Mouse (Mus musculus) forebrain, embryonic 11.5 days (tissue): ENCODE measurements around the gene Pcnx. TPM values are rescaled to one million over a fixed set of nuclear protein-coding genes. Genes with fewer than 3 reads are reported as not detected.
A peak's percentile ranks its signal among the peaks of the same experiment; 100 is the strongest.

ENCODE experiments used
- ATAC-seq: fragments of 200-750 bp; cut with Nextera tagmentation; replicated peaks from 2 replicates; pipeline ENCODE4 v1.8.0; 2017; ENCODE audit warnings: moderate TSS enrichment; ENCODE audit not compliant: low FRiP score
- DNase-seq: peaks from one replicate; pipeline ENCODE4 v3.0.0-alpha.2; 2017; ENCODE audit warnings: low spot score
- H3K27ac ChIP-seq: fragments of 300-500 bp; sonication (generic); 2 replicates; pipeline ENCODE4 v1.5.1; 2014; ENCODE audit warnings: low read depth, low read length
- H3K27me3 ChIP-seq: fragments of 300-500 bp; sonication (generic); 2 replicates; pipeline ENCODE4 v1.6.1; 2014; ENCODE audit warnings: mild to moderate bottlenecking, low read length, mixed read lengths; ENCODE audit not compliant: control insufficient read depth, insufficient read depth
- H3K36me3 ChIP-seq: fragments of 300-500 bp; sonication (generic); 2 replicates; pipeline ENCODE4 v1.6.1; 2014; ENCODE audit warnings: mild to moderate bottlenecking, low read length, moderate library complexity, mixed read lengths; ENCODE audit not compliant: control insufficient read depth, insufficient read depth
- H3K4me1 ChIP-seq: fragments of 300-500 bp; sonication (generic); replicated peaks from 2 replicates; pipeline ENCODE4 v1.6.1; 2014; ENCODE audit warnings: low read length, mixed read lengths; ENCODE audit not compliant: control insufficient read depth, insufficient read depth
- H3K4me2 ChIP-seq: fragments of 300-500 bp; sonication (generic); 2 replicates; pipeline ENCODE4 v1.6.1; 2014; ENCODE audit warnings: low read depth, mild to moderate bottlenecking, low read length, moderate library complexity, mixed read lengths; ENCODE audit not compliant: severe bottlenecking
- H3K4me3 ChIP-seq: fragments of 300-500 bp; sonication (generic); 2 replicates; pipeline ENCODE4 v1.5.1; 2014; ENCODE audit warnings: low read depth, low read length
- H3K9ac ChIP-seq: fragments of 300-500 bp; sonication (generic); 2 replicates; pipeline ENCODE4 v1.6.1; 2014; ENCODE audit warnings: low read length
- H3K9me3 ChIP-seq: fragments of 300-500 bp; sonication (generic); 2 replicates; pipeline ENCODE4 v1.6.1; 2016; ENCODE audit warnings: low read length, mixed read lengths; ENCODE audit not compliant: control insufficient read depth
- WGBS: fragments of 180-500 bp; shearing (Covaris S2); extraction: QIAGEN DNeasy Blood & Tissue Kit; methylation state at CpG from one replicate; pipeline ENCODE4 v1.1.7; 2014; 5-methylcytosine and 5-hydroxymethylcytosine counted together
- polyA plus RNA-seq: library from polyadenylated mRNA; unstranded; fragments of >200 nt; fragmentation: Nextera tagmentation; extraction: Ambion mirVana; gene quantifications from 2 replicates; pipeline ENCODE4 v1.2.1, GENCODE M21; 2014

Pcnx gene
- polyA plus RNA-seq, 1 experiment from 2014 or later: 14.6 TPM

DNA sequence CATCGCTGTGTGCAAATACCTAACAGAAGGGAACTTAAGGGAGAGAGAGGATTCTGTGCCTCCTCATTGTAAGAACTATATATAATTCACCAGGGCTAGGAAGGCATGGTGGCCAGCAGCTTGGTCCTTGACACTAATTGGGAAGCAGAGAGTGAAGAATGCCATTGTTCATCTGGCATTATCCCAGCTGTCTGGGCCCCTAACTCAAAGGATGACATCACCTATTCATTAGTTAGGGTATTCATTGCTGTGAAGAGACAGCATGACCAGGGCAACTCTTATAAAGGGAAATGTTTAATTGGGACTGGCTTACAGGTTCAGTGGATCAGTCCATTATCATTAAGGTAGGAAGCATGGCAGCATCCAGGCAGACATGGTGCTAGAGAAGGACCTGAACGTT is 31.5 kb upstream of the Pcnx start:
- Histone ChIP-seq H3K36me3 (no peaks in the 10 kb centered on the region), H3K4me2 (no peak overlapping the region), H3K27me3 (no peaks in the 10 kb centered on the region), H3K9ac (no peak overlapping the region), H3K9me3 (no peaks in the 10 kb centered on the region), H3K27ac (0 out of 2 replicates have a peak overlapping the region, but pooled peaks have one; percentile 58), H3K4me1 (0 out of 2 replicates have a peak, but pooled peaks cover 2% of the 10 kb centered on the region), H3K4me3 (no peak overlapping the region)
- WGBS: 39% methylated on average over 2 of the region's 2 CpGs
- DNase-seq: peak; percentile 54
- peak; percentile 83 for ATAC-seq

DNA sequence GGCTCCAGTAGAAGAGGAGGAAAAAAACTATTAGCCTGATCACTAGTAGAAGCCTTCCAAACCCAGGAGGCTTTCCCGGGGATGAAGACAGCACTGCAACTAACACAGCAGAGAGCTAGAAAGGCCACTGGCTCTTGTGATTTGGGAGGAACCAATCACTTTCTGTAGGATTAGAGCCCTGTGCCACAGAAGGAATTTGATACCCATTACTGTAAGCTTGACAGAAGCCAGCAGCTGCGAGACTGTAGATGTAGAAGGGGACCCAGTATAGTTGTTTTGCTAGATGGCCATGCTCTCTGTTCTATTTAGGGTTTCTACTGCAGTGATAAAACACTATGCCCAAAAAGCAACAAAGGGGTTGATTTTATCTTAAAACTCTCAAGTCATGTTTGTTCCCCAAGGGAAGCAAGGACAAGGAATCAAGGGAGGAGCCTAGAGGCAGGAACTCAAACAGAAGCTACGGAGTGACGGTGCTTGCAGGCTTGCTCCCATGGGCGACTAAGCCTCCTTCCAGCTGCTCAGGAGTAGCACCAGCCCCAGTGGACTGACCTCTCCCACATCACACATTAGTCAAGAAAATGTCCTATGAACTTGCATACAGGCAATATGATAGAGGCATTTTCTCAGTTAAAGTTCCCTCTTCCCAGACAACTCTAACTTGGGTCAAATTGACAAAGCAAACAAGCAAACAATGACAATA is 27.6 kb upstream of the Pcnx start:
- DNase-seq (no peak), ATAC-seq (no peak)
- Histone ChIP-seq H3K4me1 (0 out of 2 replicates have a peak, but pooled peaks cover 2% of the 10 kb centered on the region), H3K4me3 (no peak overlapping the region), H3K27ac (no peak overlapping the region), H3K9ac (no peak overlapping the region), H3K36me3 (no peaks in the 10 kb centered on the region), H3K9me3 (no peaks in the 10 kb centered on the region), H3K4me2 (no peak overlapping the region), H3K27me3 (no peaks in the 10 kb centered on the region)
- WGBS: 88% methylated on average over 5 of the region's 5 CpGs

DNA sequence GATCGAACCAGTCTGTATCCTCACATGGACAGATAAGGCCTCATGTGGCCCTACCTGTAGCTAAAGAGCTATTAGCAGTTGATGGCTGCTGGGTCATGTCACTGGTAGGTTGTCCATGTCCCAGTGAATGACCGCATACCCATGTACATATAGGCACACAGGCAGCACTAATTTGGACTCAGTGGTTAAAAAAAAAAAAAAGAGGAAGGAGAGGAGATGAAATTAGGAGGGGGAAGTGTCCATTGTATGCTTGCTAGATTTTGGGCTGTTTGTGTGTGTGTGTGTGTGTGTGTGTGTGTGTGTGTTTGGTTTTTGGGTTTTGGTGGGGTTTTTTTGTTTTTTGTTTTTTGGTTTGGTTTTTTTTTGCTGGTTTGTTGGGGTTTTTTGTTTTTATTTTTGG is 26.7 kb upstream of the Pcnx start:
- Histone ChIP-seq H3K27ac (no peak overlapping the region), H3K9ac (no peak overlapping the region), H3K4me3 (no peak overlapping the region), H3K9me3 (no peaks in the 10 kb centered on the region), H3K36me3 (no peaks in the 10 kb centered on the region), H3K4me1 (0 out of 2 replicates have a peak, but pooled peaks cover 2% of the 10 kb centered on the region), H3K27me3 (no peaks in the 10 kb centered on the region), H3K4me2 (no peak overlapping the region)
- DNase-seq (no peak), ATAC-seq (no peak)
- 90% methylated on average over 2 of the region's 2 CpGs for WGBS

DNA sequence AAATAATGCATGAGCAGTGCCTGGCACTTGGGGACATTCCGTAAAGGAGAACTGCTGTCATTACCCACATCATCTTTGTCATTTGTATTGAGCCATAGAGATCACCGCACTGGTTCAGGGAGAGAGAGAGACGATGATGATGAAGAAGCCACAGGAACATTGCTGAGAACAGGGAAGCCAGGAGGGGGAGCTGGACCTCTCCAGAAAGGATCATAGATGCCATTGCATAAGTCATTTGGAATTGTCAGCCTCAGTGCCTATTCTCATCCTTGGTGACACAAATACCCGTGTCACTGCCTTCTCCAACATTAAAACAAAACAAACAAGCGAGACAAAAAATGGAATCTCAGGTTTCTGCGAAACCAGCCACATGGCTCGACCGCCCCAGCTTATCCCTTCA is 23.7 kb upstream of the Pcnx start:
- Histone ChIP-seq H3K36me3 (no peaks in the 10 kb centered on the region), H3K27ac (no peak overlapping the region), H3K4me2 (no peak overlapping the region), H3K27me3 (no peaks in the 10 kb centered on the region), H3K4me3 (no peak overlapping the region), H3K9ac (no peak overlapping the region), H3K4me1 (no peaks in the 10 kb centered on the region), H3K9me3 (no peaks in the 10 kb centered on the region)
- ATAC-seq: no peak
- DNase-seq: no peak
- 84% methylated on average over 8 of the region's 8 CpGs for WGBS

DNA sequence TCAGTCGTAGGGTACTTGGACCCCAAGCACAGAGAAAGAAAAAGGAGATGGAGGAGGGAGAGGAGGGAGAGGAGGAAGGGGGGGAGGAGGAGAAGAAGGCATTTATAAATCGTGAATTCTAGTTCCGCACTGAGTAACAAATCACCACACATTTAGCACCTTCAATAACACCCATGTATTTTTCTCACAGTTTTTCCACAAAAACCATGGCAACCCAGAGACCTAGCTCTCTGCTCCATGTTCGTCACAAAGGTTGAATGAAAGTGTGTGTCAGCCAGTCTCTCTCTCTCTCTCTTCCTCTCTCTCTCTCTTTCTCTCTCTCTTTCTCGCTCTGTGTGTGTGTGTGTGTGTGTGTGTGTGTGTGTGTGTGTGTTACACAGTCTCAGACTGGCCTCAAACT is 22.4 kb upstream of the Pcnx start:
- ATAC-seq (no peak), DNase-seq (no peak)
- H3K27ac ChIP-seq: no peak overlapping the region
- no peaks in the 10 kb centered on the region for H3K27me3 ChIP-seq
- H3K4me2 ChIP-seq: no peak overlapping the region
- H3K9ac ChIP-seq: no peak overlapping the region
- H3K4me3 ChIP-seq: no peak overlapping the region
- no peaks in the 10 kb centered on the region for H3K36me3 ChIP-seq
- 60% methylated on average over 5 of the region's 5 CpGs for whole genome bisulfite sequencing
- H3K9me3 ChIP-seq: no peaks in the 10 kb centered on the region
- H3K4me1 ChIP-seq: no peaks in the 10 kb centered on the region

DNA sequence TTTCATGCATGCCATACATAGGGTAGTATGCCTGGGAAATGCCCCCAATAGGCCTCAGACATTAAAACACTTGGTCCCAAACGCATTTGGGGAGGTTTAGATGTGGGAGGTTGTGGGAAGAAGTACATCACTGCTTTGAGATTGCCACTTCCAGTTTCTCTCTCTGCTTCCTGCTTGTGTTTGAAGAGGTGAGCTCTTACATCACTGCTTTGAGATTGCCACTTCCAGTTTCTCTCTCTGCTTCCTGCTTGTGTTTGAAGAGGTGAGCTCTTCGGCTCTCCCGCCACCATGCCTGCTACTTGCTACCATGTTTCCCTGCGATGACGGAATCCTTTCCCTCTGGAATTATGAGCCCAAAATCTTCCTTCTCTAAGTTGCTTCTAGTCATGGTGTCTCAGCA is 20.2 kb upstream of the Pcnx start:
- DNase-seq: no peak
- no peak overlapping the region for H3K27ac ChIP-seq
- H3K4me1 ChIP-seq: no peaks in the 10 kb centered on the region; the same call in 1 of the 2 replicates
- ATAC-seq: no peak
- H3K36me3 ChIP-seq: no peaks in the 10 kb centered on the region
- H3K27me3 ChIP-seq: no peaks in the 10 kb centered on the region
- H3K4me2 ChIP-seq: no peak overlapping the region
- no peak overlapping the region for H3K9ac ChIP-seq
- 94% methylated on average over 5 of the region's 5 CpGs for WGBS
- no peaks in the 10 kb centered on the region for H3K9me3 ChIP-seq
- no peak overlapping the region for H3K4me3 ChIP-seq

DNA sequence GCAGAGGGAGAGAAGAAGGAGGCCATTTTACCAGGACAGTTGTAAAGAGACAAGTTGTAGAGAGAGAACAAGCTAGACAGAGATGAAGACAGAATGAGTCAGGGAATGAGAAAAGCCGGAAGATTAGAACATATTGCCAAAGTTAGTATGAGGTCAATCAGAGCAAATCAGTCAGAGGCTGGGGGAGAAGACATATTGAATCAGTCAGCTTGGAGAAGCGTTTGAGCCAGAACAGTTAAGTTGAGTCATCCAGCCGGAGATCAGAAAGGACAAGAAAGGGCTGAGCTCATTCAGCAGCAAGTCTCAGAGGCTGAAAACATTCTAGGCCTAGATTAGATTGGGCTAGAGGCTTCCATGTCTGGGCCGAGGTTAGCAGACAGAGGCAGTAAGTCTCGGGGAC is 18.8 kb upstream of the Pcnx start:
- no peak overlapping the region for H3K4me2 ChIP-seq
- DNase-seq (no peak), ATAC-seq (no peak)
- H3K9me3 ChIP-seq: no peaks in the 10 kb centered on the region
- no peaks in the 10 kb centered on the region for H3K36me3 ChIP-seq
- H3K9ac ChIP-seq: no peak overlapping the region
- 85% methylated on average over 5 of the region's 5 CpGs for WGBS
- H3K4me1 ChIP-seq: no peaks in the 10 kb centered on the region; the same call in 1 of the 2 replicates
- H3K27me3 ChIP-seq: no peaks in the 10 kb centered on the region
- no peak overlapping the region for H3K27ac ChIP-seq
- no peak overlapping the region for H3K4me3 ChIP-seq

DNA sequence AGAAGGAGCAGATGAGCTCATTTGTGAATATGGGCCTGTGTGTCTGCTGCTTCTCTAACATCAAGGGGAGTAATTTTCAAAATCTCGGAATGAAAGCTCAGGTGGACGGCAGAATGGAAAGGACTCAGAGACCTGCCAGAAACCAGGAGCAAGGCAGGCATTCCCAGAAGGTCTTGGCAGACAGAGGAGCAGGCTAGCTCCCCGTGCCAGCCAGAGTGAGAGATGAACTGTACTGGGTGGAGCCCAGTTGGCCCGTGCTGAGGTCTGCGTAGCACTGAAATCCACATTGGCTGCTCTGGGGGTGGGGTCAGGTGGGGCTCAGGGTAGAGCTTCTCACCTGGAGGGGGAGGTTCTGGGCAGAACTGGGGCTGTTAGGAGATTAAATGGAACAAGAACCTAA is 16.3 kb upstream of the Pcnx start:
- DNase-seq (no peak), ATAC-seq (no peak)
- Histone ChIP-seq H3K4me2 (no peak overlapping the region), H3K9ac (no peak overlapping the region), H3K4me3 (no peak overlapping the region), H3K4me1 (no peaks in the 10 kb centered on the region; the same call in 1 of the 2 replicates), H3K36me3 (no peaks in the 10 kb centered on the region), H3K27me3 (no peaks in the 10 kb centered on the region), H3K27ac (no peak overlapping the region), H3K9me3 (no peaks in the 10 kb centered on the region)
- 85% methylated on average over 5 of the region's 5 CpGs for WGBS

DNA sequence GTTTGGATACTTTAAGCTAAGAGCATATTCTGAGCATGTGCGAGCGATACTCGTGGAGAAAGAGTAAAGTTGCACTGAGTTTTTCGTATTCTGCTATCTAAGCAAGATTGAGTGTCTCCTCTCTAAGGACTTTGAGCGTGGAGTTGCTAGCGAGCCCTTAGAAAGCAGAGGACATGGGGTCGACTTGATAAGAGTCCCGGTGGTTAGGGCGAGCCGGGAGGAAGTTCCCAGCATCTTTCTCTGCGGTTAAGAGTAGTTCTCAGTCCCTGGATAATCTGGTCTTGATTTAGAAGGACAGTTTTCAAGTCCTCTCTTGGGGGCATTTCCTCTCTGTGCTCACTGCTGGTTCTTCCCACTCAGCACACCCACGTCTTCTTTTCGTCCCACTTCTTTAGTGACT is 15.3 kb upstream of the Pcnx start:
- WGBS: 47% methylated on average over 13 of the region's 13 CpGs

More for the DNA sequence above, 15.3 kb upstream of the Pcnx start:
- DNase-seq (no peak), ATAC-seq (no peak)
- Histone ChIP-seq H3K9ac (no peak overlapping the region; the same call in 1 of the 2 replicates), H3K9me3 (no peaks in the 10 kb centered on the region), H3K4me1 (no peaks in the 10 kb centered on the region; the same call in 1 of the 2 replicates), H3K4me2 (peak overlapping the region; percentile 35; the same call in 1 of the 2 replicates), H3K27me3 (no peaks in the 10 kb centered on the region), H3K4me3 (no peak overlapping the region), H3K36me3 (no peaks in the 10 kb centered on the region), H3K27ac (no peak overlapping the region)
